Mouse (Mus musculus): ENCODE data around the gene Msi2.

- TF ChIP-seq CTCF (IDR thresholded peaks at IDR 0.05; ENCODE audit: control insufficient read depth, insufficient read depth, low read length) (no peak), POLR2A (IDR thresholded peaks at IDR 0.05; ENCODE audit: borderline replicate concordance, control insufficient read depth, low read depth, low read length) (no peak)
These were observed 165.9 kb downstream of the Msi2 start for GRCm38 (mm10) chr11:88552385-88552784.
